Mouse (Mus musculus) thymus, postnatal 14 days (tissue): ENCODE results near the gene Slc39a11.

Experiments
- DNase-seq: peaks from one replicate; pipeline ENCODE4 v3.0.0; 2021

Gene Slc39a11

DNA sequence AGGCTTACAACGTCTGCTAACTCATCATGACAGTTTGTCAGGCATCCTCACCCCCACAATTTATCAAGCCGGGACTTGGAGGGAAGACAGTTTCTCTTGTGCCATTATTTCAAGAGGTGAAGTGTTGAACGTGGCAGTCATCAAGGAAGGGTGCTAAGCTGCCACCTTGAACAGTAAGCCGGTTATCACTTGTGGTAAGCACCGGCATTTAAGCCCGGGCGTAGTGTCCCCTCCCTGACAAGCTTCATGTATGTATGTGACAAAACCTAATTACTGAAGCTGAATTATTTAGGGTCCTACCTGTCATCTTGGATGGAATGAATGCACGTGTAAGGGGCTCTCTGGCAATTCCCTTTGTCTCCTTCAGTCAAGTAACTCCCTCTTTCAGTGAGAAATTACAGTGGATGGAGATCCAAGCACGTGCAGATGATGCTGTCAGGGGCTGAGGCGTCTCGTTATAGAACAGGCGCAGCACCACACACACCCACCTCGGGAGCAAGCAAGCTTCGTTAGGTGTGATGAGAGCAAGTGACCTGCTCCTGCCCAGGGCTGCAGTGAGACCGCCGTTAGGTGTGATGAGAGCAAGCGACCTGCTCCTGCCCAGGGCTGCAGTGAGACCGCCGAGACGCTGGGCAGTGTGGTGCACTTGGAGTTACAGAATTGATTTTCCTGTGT, 149.1 kb downstream of the Slc39a11 start:
- no peak for DNase-seq

DNA sequence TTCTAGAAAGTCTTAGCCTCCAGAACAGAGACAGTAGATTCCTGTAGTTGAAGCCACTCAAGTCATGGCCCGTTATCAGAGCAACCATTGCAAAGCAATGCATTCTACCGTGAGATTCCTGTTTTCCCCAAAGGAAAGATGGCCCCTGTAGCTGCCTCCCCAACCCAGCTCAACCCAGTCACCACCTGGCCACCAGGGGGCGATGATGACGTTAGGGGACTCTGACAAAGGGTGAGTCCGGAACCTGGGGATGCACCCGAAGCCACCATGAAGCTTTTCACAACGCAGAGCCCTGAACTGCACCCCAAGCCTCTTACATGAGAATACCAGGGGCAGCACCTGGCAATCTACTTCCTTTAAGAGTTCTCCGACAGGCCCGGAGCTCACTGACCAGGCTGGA, 151.0 kb downstream of the Slc39a11 start:
- DNase-seq, result peak; percentile 87

GRCm38 (mm10) chr11:113494021-113494546, 155.8 kb downstream of the Slc39a11 start:
- no peak for DNase-seq

DNA sequence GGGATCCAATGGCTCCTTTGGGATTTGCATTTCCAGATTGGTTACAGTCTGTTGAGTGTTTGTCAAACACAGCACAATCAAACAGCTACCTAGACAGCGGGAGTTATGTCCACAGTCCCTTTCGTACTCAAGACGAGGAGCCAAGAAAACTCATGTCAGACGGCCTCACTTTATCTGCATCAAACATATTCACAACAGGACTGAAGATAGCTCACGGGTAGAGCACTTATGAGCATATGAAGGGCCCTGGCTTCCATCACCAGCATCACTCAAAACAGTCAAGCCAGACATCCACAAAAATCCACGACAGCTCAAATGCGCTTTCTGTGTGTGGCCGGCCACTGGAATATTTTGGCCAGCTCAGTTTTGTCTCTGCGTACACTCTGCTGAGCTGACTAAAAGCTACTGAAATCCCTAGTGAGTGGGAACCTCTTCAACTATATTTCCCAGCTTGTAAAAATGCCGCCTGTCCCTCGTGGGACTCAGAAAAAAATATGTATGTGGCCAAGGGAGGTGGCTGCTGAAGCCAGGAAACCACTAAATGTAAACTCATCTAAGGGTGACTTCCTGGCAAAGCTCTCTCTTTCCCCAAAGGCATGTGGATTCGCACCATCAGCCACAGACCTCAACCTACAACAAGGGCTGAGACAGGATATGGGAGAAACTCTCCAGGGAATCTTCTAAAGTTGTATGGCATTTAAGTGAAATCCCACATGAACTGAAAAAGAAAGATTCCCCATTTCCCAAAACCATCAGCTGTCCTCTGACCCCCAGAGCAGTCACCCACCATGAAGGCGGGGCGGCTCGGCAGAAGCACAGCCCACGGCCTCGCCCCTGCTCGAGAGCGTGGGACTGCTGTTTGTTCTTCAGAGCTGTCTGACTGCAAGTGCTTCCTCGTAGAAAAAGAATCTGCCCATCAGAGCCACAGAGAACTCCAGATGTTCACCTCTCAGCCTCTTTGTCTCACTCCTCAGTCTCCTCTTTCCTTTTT, 159.1 kb downstream of the Slc39a11 start:
- no peak for DNase-seq

- DNase-seq, result peak; percentile 39
These were observed 162.1 kb downstream of the Slc39a11 start for GRCm38 (mm10) chr11:113487603-113488335.

DNA sequence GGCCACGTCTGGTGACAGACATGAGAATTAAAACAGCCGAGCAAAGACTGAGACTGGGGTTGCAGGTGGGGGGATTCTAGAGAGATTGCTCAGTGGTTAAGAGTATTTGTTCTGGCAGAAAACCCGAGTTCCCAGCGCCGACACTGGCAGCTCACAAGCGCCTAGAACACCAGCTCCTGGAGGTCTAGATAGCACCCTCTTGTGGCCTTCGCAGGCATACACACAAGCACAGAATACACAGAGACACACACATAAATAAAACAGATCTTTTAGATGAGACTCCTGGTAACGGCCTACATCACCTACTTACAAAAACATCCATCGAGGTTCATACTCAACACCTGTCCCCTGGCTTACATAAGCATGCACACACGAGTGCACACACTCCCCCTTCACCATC, 165.8 kb downstream of the Slc39a11 start:
- DNase-seq, result no peak

GRCm38 (mm10) chr11:113477550-113477949, 172.3 kb downstream of the Slc39a11 start:
- DNase-seq, result no peak

DNA sequence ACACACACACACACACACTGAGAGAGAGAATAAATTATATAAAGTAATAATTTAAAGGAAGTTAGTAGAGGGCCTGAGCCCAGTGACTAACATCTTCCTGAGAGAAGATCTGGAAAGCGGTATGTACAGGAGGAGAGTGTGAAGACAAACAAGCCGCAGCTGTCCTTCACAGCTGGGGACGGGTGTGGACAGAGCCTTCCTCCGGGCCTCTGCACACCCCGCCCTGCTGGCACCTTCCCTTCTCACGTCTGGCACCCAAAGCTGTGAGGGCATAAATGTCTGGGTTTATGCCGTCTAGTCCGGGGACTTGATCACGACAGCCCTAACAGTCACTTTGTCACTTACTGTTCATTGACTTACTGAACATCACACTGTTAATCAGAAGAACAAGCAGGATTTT, 173.2 kb downstream of the Slc39a11 start:
- no peak for DNase-seq

GRCm38 (mm10) chr11:113475491-113475890, 174.4 kb downstream of the Slc39a11 start:
- DNase-seq, result no peak

- DNase-seq, result no peak
These were observed 175.8 kb downstream of the Slc39a11 start for GRCm38 (mm10) chr11:113473998-113474534.

DNA sequence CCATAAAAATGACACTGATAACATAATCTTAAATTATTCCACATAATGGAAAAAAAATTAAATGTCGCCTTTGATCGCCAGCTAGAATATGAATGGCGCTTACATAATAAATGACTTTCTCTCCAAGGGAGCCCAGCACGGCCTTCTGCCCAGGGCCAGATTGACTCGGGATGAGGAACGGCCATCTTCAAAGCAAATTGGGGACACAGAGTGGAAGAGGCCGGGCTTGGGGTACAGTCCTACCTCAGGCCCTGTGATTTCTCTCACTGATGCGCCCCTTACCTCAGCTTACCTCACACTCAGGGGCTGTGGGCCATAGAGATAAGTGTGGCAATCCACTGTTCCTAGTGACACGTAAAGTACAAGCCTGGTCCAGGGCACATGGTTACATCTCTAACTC, 177.9 kb downstream of the Slc39a11 start:
- DNase-seq, result no peak

DNA sequence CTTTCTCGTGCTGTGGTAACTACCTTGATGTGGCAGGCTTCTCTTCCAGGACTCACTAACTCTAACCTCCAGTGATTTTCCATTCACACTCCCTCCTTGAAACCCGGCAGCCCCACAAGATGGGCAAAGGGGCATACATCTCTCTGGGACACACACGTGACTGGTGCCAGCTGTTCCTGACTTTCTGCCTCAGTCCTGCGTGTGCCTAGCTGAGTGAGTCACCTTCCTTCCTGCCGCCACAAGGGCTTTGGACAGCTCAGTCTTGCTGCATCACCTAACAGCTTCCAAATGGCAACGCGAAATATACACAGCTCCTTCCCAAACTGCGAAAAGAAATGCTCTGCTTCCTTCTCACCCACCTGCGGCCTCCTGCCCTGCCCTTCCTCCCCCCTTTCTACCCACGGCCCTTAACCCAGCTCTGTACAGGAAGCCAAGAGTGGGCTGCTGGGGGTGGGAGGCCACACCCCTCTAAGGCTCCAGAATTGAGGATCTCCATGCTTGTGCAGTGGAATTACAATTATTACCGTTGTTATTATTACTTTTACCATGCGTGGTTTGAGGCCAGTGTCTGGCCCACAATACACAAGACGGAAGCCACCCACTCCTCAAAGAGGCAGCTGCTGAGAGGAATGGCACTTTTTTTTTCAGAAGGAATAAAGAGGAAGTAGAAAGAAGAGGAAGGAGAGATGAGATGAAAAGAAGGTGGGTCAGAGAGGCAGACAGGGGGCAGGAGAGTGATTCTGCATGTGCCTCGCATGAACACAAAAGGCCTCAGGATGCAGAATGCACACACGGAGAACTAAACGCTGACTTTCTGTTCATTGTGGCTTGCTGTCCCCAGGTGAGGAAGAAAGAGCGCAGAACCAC, 179.7 kb downstream of the Slc39a11 start:
- peak; percentile 72 for DNase-seq

DNA sequence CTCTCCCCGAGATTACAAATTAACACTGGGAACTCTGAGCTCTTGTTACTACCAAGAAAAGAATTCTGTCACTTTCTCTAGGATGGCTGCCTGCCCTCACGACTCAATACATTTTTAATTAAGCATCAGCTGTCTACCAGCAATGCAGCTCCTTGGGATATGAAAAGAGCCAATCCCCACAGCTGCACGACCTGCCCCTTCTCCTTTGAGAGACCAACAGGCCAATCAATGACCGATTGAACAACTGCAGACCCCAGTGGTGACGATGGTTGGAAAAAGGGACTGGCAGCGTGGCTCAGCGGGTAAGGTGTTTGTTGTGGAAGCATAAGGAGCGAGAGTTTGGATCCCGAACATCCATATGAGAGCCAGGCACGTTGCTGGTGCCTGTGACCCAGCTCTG, 181.9 kb downstream of the Slc39a11 start:
- no peak for DNase-seq

DNA sequence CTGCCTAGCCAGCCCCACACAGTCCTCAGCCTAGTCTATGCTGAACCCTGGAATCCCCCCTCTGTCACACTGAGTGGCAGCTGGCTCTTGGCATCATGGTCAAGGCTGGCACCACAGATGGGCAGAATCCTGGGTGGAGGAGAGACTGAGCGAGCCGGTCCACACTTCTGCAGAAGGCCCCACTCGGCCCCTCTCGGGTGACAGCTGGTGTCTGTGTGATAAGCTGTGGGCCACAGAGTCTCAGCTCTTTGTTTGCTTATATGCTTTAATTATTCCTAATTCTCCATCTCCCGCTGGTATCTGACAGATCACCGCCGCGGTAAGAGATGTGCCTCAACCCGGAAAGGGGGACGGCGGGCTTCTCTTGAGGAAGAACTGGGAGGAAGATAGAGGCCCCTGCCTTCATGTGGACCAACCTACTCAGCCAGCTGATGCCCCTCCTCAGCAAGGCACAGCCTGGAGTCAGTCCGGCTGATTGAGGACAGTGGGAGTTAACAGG, 182.5 kb downstream of the Slc39a11 start:
- no peak for DNase-seq

DNA sequence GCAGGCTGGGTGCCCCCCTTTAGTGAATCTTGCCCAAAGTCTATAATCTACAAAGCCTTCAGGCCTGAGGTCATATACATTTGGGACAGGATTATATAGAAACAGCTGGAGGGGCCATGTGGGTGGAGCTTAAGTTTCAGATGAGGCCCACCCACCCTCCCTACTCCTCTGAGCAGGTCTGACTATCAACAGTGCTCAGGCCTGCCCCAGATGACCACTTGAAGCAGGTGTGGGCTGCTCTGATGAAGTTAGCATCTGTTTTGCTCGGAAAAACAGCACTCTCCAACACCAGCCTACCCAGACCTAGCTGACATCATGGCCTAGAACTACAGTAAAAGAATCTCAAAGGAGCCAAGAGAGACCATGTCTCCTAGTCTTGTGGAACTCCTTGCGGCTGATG, 189.8 kb downstream of the Slc39a11 start:
- no peak for DNase-seq

DNA sequence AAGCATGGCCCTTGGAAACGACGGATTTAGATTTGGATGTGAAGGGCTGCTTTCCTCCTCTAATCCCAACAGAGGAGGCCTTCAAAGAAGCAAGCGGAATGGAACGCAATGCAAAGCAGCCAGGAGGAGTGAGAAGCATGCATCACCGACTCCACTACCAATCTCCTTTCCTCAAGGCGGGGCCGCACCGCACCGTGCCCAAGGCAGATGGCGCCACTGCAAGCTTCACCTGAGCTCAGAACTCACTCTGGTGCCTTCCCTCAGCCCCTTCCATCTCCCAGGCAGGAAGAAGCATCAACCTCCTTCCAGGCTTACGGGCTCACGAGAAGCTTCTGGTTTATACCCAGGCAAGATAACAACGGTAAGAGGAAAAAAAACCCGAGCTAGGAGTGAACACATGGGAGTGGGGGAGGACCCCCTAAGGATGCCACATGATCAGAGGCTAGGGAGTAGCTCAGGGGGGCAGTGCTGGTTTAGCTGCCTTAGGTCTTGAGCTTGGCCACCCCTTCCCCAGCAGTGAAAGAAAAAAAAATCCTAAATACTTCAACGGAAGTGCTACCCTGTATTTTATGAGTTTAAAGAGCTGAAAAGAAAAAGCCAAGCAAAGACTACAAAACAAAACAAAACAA, 191.2 kb downstream of the Slc39a11 start:
- DNase-seq, result peak; percentile 47

GRCm38 (mm10) chr11:113452861-113453568, 196.9 kb downstream of the Slc39a11 start:
- DNase-seq, result no peak

- no peak for DNase-seq
These were observed 198.6 kb downstream of the Slc39a11 start for GRCm38 (mm10) chr11:113451301-113451700.

DNA sequence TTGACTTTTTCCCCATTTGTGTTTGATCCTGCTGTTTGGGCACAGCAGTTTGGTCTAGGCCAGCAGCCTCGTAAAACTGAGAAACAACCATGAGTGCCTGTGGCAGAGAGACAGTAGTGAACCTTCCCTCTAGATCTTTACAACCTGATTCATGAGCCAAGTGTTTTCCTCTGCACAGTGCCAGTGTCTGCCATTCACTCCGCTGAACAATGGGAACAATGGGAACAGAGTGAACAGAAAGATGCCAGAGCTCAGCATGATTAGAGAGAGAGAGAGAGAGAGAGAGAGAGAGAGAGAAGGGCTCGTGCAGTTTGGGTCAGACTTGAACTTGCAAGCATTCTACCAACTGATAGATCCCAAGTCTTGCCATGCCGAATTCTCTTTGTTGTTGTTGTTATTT, 199.2 kb downstream of the Slc39a11 start:
- DNase-seq, result no peak

DNA sequence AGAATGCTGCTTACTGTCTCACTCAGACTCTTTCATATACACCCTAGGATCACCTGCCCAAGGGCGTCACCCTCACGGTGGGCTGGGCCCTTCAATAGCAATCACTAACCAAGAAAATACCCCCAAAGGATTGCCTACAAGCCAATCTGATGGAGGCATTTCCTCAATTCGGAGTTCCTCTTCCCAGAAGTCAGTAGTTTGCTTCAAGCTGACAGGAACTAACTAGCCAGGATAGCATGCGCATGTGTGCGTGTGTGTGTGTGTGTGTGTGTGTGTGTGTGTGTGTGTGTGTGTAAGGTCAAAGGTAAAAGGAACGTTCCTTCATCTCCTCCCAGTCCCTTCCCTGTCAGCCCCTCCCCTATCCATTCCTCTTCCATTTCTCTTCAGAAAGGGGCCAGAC, 199.9 kb downstream of the Slc39a11 start:
- no peak for DNase-seq
